Mouse (Mus musculus) liver, postnatal 0 days (tissue): ENCODE data around the gene Fkbp10.

Experiments used
- CTCF ChIP-seq: sonication (generic); IDR thresholded peaks from 2 replicates; pipeline ENCODE4 v1.5.1; 2016; ENCODE audit warnings: antibody characterized with exemption, low read depth
- EP300 ChIP-seq: IDR thresholded peaks from 2 replicates; pipeline ENCODE4 v1.6.1; 2016; ENCODE audit warnings: antibody characterized with exemption, low read depth, mild to moderate bottlenecking

- no peak for TF ChIP-seq CTCF
- no peak for TF ChIP-seq EP300
These were observed 21.0 kb upstream of the Fkbp10 start for GRCm38 (mm10) chr11:100394353-100395074.
